Mouse (Mus musculus): ENCODE measurements around the gene Arhgef25.

GRCm38 (mm10) chr10:127225213-127225612 lies 35.3 kb upstream of the Arhgef25 start:
- no peak for TF ChIP-seq CTCF (IDR thresholded peaks at IDR 0.05; ENCODE audit: control insufficient read depth, insufficient read depth, low read length)
- no peak for TF ChIP-seq POLR2A (IDR thresholded peaks at IDR 0.05; ENCODE audit: borderline replicate concordance, control insufficient read depth, low read depth, low read length)

Data from bone marrow, adult 2 months (tissue).